Mouse (Mus musculus): ENCODE results near the gene Apol9a. TPM values are rescaled to one million over a fixed set of nuclear protein-coding genes. Genes with fewer than 3 reads are reported as not detected.

Apol9a gene
- total RNA-seq, 1 experiment = not detected

GRCm38 (mm10) chr15:77369981-77370380, 41.0 kb downstream of the Apol9a start:
- H3K4me1 ChIP-seq (ENCODE audit: control insufficient read depth in 2 of 2, insufficient read depth in 2 of 2, low read length in 2 of 2, poor library complexity in 1 of 2) = peaks cover 5 to 15% of the 10 kb centered on the region in 2 experiments; a peak in 3 of 4 replicates
- H3K27ac ChIP-seq (ENCODE audit: insufficient read depth, low read depth, low read length, poor library complexity, severe bottlenecking) = no peak overlapping the region
- H3K9ac ChIP-seq (ENCODE audit: insufficient read depth, low read depth, low read length, poor library complexity, severe bottlenecking) = no peak overlapping the region
- H3K4me3 ChIP-seq (ENCODE audit: insufficient read depth in 1 of 2, low read depth in 1 of 2, low read length in 2 of 2, poor library complexity in 1 of 2, severe bottlenecking in 1 of 2) = no peak overlapping the region
- TF ChIP-seq ZC3H11A (IDR thresholded peaks at IDR 0.05; ENCODE audit: borderline replicate concordance, low read depth, low read length) = no peak
- no peak for TF ChIP-seq HCFC1 (IDR thresholded peaks at IDR 0.05; ENCODE audit: borderline replicate concordance, insufficient read depth, low read length)
- no peak for TF ChIP-seq ZNF384 (IDR thresholded peaks at IDR 0.05; ENCODE audit: low read depth, low read length)
- TF ChIP-seq CHD2 (IDR thresholded peaks at IDR 0.05; ENCODE audit: low read depth, low read length) = no peak
- TF ChIP-seq MAFK (IDR thresholded peaks at IDR 0.05; ENCODE audit: insufficient read depth, low read depth, low read length) = no peak
- no peaks in the 10 kb centered on the region for H3K9me3 ChIP-seq (ENCODE audit: control insufficient read depth, insufficient read depth, low read depth, low read length)
- H3K36me3 ChIP-seq (ENCODE audit: control insufficient read depth, insufficient read depth, low read length, poor library complexity, severe bottlenecking) = no peaks in the 10 kb centered on the region
- in situ Hi-C loops (cut with MboI; ENCODE audit: low sequenced_read_pairs in 2 of 2, unreplicated experiment in 2 of 2) = loop anchor here in 1 of 2 experiments (25.0 kb wide), 1 partner anchor 408 kb away; no protein-coding TSS in a partner anchor
- no peak for DNase-seq (ENCODE audit: low read depth, low spot score)

DNA sequence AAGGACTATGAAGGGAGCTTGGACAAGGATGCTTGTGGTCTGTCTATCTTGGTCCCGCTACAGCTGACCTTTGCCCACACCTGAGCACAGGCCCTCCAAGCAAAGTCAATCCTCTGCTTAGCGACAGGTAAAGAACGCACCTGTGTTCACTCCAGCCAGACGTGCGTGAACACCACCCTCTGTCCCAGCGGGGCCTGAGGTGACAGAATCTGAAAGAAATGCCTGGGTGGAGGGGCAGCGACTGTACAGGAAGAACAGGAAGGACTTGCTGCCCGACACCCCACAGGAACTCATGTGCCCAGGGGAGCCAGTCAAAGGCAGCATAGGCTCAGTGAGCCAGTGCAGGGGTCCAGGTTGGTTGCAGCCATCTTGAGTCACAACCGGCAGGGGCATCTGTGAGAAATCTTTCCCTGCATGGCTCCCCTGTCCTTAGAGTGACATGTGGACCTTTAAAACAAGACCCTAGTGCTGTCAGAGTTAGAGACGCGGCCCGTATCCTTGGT, 42.1 kb downstream of the Apol9a start:
- no peaks in the 10 kb centered on the region for H3K36me3 ChIP-seq (ENCODE audit: control insufficient read depth, insufficient read depth, low read length, poor library complexity, severe bottlenecking)
- in situ Hi-C loops (cut with MboI; ENCODE audit: low sequenced_read_pairs in 2 of 2, unreplicated experiment in 2 of 2) = loop anchor here in 1 of 2 experiments (25.0 kb wide), 1 partner anchor 407 kb away; no protein-coding TSS in a partner anchor
- H3K9ac ChIP-seq (ENCODE audit: insufficient read depth, low read depth, low read length, poor library complexity, severe bottlenecking) = no peak overlapping the region; the same call in 1 of the 2 replicates
- H3K9me3 ChIP-seq (ENCODE audit: control insufficient read depth, insufficient read depth, low read depth, low read length) = no peaks in the 10 kb centered on the region
- TF ChIP-seq HCFC1 (IDR thresholded peaks at IDR 0.05; ENCODE audit: borderline replicate concordance, insufficient read depth, low read length) = no peak
- TF ChIP-seq ZNF384 (IDR thresholded peaks at IDR 0.05; ENCODE audit: low read depth, low read length) = no peak
- TF ChIP-seq CHD2 (IDR thresholded peaks at IDR 0.05; ENCODE audit: low read depth, low read length) = no peak
- TF ChIP-seq ZC3H11A (IDR thresholded peaks at IDR 0.05; ENCODE audit: borderline replicate concordance, low read depth, low read length) = no peak
- TF ChIP-seq MAFK (IDR thresholded peaks at IDR 0.05; ENCODE audit: insufficient read depth, low read depth, low read length) = no peak
- H3K4me3 ChIP-seq (ENCODE audit: insufficient read depth in 1 of 2, low read depth in 1 of 2, low read length in 2 of 2, poor library complexity in 1 of 2, severe bottlenecking in 1 of 2) = peak overlapping the region; percentile 38 to 40; a peak in 1 of 4 replicates
- no peak overlapping the region for H3K27ac ChIP-seq (ENCODE audit: insufficient read depth, low read depth, low read length, poor library complexity, severe bottlenecking)
- peaks cover 7 to 21% of the 10 kb centered on the region in 2 experiments for H3K4me1 ChIP-seq (ENCODE audit: control insufficient read depth in 2 of 2, insufficient read depth in 2 of 2, low read length in 2 of 2, poor library complexity in 1 of 2)
- DNase-seq (ENCODE audit: low read depth, low spot score) = no peak

GRCm38 (mm10) chr15:77368148-77368547, 42.8 kb downstream of the Apol9a start:
- TF ChIP-seq ZC3H11A (IDR thresholded peaks at IDR 0.05; ENCODE audit: borderline replicate concordance, low read depth, low read length) (peak; percentile 51; the same call in 1 of the 2 replicates), MAFK (IDR thresholded peaks at IDR 0.05; ENCODE audit: insufficient read depth, low read depth, low read length) (0 out of 2 replicates have a peak, but pooled peaks have one; percentile 52), ZNF384 (IDR thresholded peaks at IDR 0.05; ENCODE audit: low read depth, low read length) (peak; percentile 98), CHD2 (IDR thresholded peaks at IDR 0.05; ENCODE audit: low read depth, low read length) (no peak), HCFC1 (IDR thresholded peaks at IDR 0.05; ENCODE audit: borderline replicate concordance, insufficient read depth, low read length) (0 out of 2 replicates have a peak, but pooled peaks have one; percentile 44)
- Histone ChIP-seq H3K36me3 (ENCODE audit: control insufficient read depth, insufficient read depth, low read length, poor library complexity, severe bottlenecking) (no peaks in the 10 kb centered on the region), H3K9ac (ENCODE audit: insufficient read depth, low read depth, low read length, poor library complexity, severe bottlenecking) (peak overlapping the region; percentile 40; the same call in 1 of the 2 replicates), H3K4me3 (ENCODE audit: insufficient read depth in 1 of 2, low read depth in 1 of 2, low read length in 2 of 2, poor library complexity in 1 of 2, severe bottlenecking in 1 of 2) (peak overlapping the region; percentile 38 to 40; a peak in 3 of 4 replicates), H3K9me3 (ENCODE audit: control insufficient read depth, insufficient read depth, low read depth, low read length) (no peaks in the 10 kb centered on the region), H3K27ac (ENCODE audit: insufficient read depth, low read depth, low read length, poor library complexity, severe bottlenecking) (no peak overlapping the region; the same call in 1 of the 2 replicates), H3K4me1 (ENCODE audit: control insufficient read depth in 2 of 2, insufficient read depth in 2 of 2, low read length in 2 of 2, poor library complexity in 1 of 2) (peaks cover 7 to 28% of the 10 kb centered on the region in 2 experiments)
- peak; percentile 95 for DNase-seq (ENCODE audit: low read depth, low spot score)
- in situ Hi-C loops (cut with MboI; ENCODE audit: low sequenced_read_pairs in 2 of 2, unreplicated experiment in 2 of 2) = loop anchor here in 1 of 2 experiments (25.0 kb wide), 1 partner anchor 406 kb away; no protein-coding TSS in a partner anchor

DNA sequence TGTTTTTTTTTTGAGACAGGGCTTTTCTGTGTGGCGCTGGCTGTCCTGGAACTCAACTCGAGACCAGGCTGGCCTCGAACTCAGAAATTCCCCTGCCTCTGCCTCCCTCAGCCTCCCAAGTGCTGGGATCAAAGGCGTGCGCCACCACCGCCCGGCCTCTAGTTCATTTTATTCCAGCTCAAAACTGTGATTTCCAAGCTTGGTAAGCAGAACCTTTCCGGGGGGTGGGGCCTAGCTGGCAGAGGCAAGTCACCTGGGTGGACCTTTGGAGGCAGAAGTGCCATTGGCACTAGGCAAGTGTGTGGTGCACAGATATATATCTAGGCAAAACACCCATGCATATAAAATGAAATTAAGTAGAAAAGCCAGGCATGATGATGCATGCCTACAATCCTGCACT, 43.4 kb downstream of the Apol9a start:
- in situ Hi-C loops (cut with MboI; ENCODE audit: low sequenced_read_pairs in 2 of 2, unreplicated experiment in 2 of 2) = loop anchor here in 1 of 2 experiments (25.0 kb wide), 1 partner anchor 405 kb away; no protein-coding TSS in a partner anchor
- H3K27ac ChIP-seq (ENCODE audit: insufficient read depth, low read depth, low read length, poor library complexity, severe bottlenecking) = no peak overlapping the region
- H3K36me3 ChIP-seq (ENCODE audit: control insufficient read depth, insufficient read depth, low read length, poor library complexity, severe bottlenecking) = no peaks in the 10 kb centered on the region
- no peak overlapping the region for H3K4me3 ChIP-seq (ENCODE audit: insufficient read depth in 1 of 2, low read depth in 1 of 2, low read length in 2 of 2, poor library complexity in 1 of 2, severe bottlenecking in 1 of 2)
- peaks cover 11 to 30% of the 10 kb centered on the region in 2 experiments for H3K4me1 ChIP-seq (ENCODE audit: control insufficient read depth in 2 of 2, insufficient read depth in 2 of 2, low read length in 2 of 2, poor library complexity in 1 of 2)
- TF ChIP-seq ZNF384 (IDR thresholded peaks at IDR 0.05; ENCODE audit: low read depth, low read length) (no peak), ZC3H11A (IDR thresholded peaks at IDR 0.05; ENCODE audit: borderline replicate concordance, low read depth, low read length) (no peak), HCFC1 (IDR thresholded peaks at IDR 0.05; ENCODE audit: borderline replicate concordance, insufficient read depth, low read length) (no peak), MAFK (IDR thresholded peaks at IDR 0.05; ENCODE audit: insufficient read depth, low read depth, low read length) (no peak), CHD2 (IDR thresholded peaks at IDR 0.05; ENCODE audit: low read depth, low read length) (no peak)
- H3K9ac ChIP-seq (ENCODE audit: insufficient read depth, low read depth, low read length, poor library complexity, severe bottlenecking) = no peak overlapping the region
- no peaks in the 10 kb centered on the region for H3K9me3 ChIP-seq (ENCODE audit: control insufficient read depth, insufficient read depth, low read depth, low read length)
- DNase-seq (ENCODE audit: low read depth, low spot score) = no peak

Data from ES-E14 (cell line).